Mouse (Mus musculus) layer of hippocampus, adult 11-12 months (tissue): ENCODE measurements at regions not wholly inside any gene's neighbourhood (a gene's known extent, or its start where the extent isn't known, plus 50 kb on each side); places are given as distances from the start of the nearest gene placed in this dataset.
A peak's percentile ranks its signal among the peaks of the same experiment; 100 is the strongest.
"Not testable (repeated sequence)": the region's sequence is repeated elsewhere in the genome, so short reads cannot be mapped to it uniquely, and the experiment has no call there.

ENCODE experiments used
- DNase-seq: peaks from one replicate; pipeline ENCODE4 v3.0.0; 2022; ENCODE audit warnings: low spot score

DNA sequence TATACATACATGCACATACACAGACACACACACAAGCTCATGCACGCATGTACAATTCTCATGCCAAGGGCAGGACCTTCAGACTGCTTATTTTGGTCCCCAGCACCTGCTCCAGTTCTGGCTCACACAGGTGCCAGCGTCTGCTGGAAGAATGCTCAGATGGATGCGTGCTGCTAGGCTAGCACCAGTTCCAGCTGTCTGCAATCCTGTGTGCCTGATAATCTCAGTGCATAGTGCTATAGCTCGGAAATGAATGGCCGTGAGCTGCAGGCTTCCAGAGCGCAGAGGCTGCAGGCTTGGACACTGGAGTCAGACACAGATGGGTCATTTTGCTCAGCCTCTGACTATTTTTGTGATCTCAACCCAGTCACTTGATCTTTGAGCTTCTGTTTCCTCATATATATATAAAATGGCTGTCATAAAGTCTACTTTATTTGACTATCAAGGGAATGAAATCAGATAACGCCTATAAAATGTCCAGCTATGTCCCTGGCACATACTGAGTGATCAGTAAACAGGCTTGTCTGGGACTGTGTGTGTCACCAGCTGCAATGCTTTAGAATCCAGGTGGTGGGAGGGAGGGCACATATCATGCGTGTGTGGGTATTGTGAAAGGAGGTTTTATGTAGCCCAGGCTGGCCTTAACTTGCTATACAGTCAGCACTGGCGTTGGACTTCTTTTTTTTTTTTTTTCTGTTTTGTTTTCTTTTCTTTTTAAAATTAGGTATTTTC, 91.7 kb upstream of the Eif4g2 start:
- DNase-seq, result no peak

- no peak for DNase-seq
Observed at GRCm38 (mm10) chr7:111172061-111172460, 89.2 kb upstream of the Eif4g2 start.

DNA sequence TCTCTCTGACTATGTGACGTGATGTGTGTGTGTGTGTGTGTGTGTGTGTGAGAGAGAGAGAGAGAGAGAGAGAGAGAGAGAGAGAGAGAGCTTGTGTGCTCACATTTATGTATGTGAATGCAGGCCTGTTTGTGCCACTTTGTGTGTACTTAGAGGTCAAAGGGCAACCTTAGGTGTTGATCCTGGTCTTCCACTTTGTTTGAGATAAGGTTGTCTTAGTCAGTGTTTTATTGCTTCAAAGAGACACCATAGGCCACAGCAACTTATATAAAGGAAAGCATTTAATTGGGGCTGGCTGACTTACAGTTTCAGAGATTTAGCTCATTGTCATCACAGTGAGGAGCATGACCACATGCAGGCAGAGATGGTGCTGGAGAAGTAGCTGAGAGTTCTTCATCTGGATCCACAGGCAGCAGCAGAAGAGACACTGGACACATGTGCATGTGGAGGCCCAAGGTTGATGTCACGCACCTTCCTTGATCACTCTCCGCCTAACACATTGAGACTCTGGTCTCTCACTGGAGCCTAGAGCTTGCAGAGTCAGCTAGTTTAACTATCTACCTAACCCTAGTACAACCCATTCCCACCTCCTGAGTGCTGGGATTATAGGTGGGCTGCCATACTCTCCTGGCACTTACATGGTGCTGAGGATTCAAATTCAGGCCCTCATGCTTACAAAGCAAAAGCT, 85.9 kb upstream of the Eif4g2 start:
- not testable (repeated sequence) for DNase-seq

- no peak for DNase-seq
Observed at GRCm38 (mm10) chr7:111164994-111165393, 82.2 kb upstream of the Eif4g2 start.

DNA sequence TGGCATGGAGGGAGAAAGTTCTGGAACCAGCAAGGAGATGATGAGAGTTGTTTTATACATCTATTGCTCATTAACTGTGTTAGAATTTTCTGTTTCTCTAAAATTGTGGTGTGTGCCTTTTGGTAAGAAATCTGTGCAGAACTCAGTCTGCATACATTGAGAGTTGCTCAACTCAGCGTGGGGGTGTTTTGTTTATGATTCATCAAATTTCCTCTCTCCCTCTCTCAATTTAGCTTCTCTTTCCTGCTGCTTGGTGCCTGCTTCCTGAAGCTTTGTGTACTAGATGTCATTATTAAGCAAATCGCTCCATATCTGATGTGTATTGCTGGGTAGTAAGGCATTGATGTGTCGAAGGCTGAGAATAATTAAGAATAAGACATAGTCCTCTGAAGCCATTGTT, 81.4 kb upstream of the Eif4g2 start:
- no peak for DNase-seq

GRCm38 (mm10) chr7:111163861-111164260, 81.0 kb upstream of the Eif4g2 start:
- no peak for DNase-seq

- DNase-seq, result no peak
Observed at GRCm38 (mm10) chr7:111163321-111163720, 80.5 kb upstream of the Eif4g2 start.

DNA sequence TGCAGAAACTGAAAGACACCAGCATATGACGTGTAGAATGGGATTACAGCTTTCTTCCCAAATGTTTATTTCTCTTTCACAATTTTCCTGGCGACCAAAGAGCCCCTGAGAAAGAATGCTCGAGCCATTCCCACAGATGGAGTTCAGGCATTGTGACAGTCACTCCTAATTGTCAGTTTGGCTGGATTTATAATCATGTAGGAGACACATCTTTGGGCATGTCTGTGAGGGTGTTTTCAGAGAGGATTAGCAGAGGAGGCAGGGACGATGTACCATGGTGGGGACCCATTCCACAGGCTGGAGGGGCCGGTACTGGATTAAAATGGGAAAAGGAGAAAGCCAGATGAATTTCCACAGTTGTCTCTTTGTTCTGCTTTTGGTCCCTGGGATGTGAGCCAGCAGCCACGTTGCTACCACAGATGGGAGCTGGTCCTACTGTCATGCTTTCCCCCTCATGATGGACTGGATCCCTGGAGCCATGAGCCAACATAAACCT, 76.0 kb upstream of the Eif4g2 start:
- DNase-seq, result peak; percentile 42

GRCm38 (mm10) chr7:111157754-111158325, 75.0 kb upstream of the Eif4g2 start:
- DNase-seq, result no peak

DNA sequence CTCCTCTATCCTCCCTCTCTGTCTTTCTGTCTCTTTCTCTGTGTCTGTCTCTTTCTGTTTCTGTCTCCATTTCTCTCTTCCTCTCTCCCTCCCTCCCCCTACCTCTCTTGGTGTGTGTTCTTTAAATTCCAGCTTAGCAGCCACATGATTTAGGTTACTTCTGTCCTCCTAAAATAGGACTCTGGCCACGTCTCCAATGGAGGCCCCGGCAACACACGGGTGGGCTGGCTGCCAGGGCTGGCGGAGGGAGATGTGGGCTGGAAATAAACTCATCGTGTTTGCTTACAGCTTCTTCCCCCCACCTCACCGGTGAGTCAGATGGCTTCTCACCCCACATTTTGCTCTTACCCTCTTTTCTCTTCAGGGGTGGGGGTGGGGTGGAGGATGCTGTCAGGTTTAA, 74.5 kb upstream of the Eif4g2 start:
- peak; percentile 66 for DNase-seq

GRCm38 (mm10) chr7:111156472-111157231, 73.8 kb upstream of the Eif4g2 start:
- DNase-seq, result no peak

DNA sequence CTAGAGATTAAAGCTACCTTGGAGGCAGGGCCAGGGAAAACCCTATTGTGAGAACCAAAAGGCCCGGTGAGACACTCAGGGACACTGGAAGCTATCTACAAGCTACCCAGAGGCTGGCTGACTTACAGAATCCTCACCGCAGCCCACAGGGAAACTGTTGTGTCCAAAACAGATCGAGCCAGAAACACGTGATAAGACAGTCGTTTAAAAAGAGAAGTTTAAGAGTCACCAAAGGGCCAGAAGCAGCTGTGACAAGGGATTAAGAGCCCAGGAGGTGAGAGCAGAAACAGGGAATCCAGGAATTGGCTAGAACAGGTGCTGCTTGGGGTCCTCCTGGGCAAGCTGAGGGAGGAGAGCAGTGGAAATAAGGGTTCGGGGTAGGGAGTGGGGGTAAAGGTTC, 73.2 kb upstream of the Eif4g2 start:
- peak; percentile 20 for DNase-seq

DNA sequence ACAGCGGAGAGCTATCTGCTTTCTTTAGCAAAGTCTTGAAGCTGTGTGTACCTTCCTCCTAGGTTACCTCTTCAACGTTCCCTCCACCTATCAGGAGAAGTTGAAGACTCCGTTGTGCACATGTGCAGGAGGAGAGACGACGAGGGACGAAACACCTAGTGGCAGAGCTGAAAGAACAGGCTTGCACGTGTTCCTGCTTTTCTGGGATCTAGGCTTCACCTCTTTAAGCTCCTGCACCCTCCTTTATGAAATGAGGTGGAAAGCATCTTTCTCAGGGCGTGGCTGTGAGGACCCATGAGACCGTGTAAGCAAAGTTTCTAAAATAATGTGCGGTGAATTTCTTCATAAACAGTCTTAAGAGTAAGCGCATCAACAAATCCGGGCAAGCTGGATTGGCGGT, 71.4 kb upstream of the Eif4g2 start:
- no peak for DNase-seq

DNA sequence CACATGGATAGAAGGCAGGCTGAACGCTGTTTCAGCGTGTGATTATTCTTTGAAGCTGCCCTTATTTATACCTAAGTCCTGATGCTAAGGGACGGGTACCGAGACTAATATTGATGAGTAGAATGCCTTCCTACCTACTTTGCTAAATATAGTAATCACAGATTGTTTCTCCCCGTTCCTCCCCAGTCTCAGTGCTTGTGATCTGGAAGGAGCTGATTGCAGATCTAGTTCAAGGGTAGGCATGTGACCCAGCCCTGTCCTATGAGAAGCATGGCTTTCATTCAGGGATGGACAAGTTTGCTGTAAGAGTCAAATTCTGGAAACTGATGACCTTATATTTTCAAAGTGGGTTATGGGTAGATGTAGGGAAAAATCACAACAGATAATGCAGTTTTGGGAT, 67.7 kb upstream of the Eif4g2 start:
- no peak for DNase-seq

DNA sequence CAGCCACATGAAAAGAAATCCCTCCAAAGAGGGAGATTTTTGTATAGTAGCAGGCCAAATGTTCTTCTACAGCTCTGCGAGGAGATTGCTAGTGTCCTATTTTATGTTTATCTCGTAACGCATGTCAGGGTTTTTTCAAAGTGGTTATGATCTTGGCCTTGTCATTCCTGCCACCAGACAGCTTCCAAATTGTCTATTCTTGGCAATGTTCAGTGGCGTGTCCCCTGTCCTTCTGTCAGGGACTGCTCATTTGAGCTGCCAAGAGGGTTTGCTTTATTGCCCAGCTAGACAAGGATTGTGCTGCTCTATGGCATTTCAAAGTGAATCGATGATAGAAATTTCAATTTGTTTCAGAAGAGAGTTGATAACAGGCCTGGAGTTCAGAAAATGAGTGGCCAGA, 67.3 kb upstream of the Eif4g2 start:
- DNase-seq, result no peak

- DNase-seq, result no peak
Observed at GRCm38 (mm10) chr7:111147593-111147992, 64.8 kb upstream of the Eif4g2 start.

DNA sequence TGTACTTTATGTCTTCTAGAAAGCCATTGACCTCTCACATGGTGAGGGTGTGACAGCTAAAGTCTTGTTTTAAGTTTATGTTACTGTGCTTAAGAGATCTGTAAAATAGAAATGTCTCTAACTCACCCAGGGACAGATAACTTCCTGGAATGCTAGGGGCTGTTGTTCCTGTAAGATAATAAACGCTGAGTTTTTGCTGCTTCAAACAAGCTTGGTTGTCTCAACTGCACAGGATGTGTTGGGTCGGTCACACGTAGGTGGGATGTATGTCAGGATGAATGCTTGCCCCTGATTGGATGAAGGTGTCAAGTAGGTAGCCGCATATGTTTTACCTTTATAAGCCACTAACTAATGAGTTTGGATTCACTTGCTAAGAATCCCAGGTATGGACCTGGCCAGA, 63.8 kb upstream of the Eif4g2 start:
- no peak for DNase-seq

GRCm38 (mm10) chr7:111144216-111144615, 61.4 kb upstream of the Eif4g2 start:
- DNase-seq, result no peak

GRCm38 (mm10) chr7:111141285-111141965, 58.6 kb upstream of the Eif4g2 start:
- no peak for DNase-seq

GRCm38 (mm10) chr7:111138038-111138437, 55.2 kb upstream of the Eif4g2 start:
- DNase-seq, result no peak

- DNase-seq, result no peak
Observed at GRCm38 (mm10) chr7:111136066-111136639, 53.3 kb upstream of the Eif4g2 start.

- no peak for DNase-seq
Observed at GRCm38 (mm10) chr7:111134496-111134895, 51.7 kb upstream of the Eif4g2 start.
